Mouse (Mus musculus): Measurements from ENCODE around the gene Wipf3. TPM values are rescaled to one million over a fixed set of nuclear protein-coding genes. Genes with fewer than 3 reads are reported as not detected.

Gene Wipf3
- polyA plus RNA-seq, 1 experiment from 2014 or later, result 1.7 TPM

DNA sequence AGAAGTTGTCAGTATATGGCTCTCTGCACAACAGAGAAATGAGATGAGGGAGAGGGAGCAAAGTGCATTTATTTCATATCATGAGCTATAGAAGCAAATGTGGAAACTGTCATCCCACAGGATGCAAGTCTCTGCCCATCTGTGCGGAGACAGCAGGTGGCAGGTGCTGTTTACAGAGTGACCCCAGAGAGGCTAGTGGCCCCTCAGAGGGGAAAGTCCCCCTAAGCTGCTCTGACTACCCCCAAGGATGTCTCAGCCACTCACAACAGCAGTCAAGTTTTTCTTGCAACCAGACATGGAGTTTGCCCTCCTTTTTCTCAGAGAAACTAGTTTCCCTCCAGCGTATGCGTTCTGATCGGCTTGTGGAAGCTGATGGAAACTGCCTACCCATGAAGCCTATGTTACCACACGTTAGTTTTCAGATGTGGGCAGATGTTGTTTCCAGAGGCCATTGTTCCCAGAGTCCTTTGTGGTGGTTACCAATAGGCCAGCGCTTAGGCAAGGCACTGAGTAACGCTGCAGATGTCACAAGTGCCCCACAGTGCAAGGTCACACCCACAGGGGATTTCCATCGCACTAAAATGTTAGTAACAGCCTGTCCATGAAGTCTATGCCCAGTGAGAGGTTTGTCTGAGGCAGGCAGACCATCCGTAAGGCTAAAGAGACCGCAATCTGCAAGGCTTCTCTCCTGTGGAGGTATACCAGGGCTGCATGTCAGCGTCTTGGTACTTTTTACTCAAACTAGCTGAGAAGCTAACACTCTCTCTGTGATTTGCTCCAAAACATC is 65.4 kb downstream of the Wipf3 start:
- no peak for DNase-seq (ENCODE audit: low spot score)
- Histone ChIP-seq H3K27ac (replicated peaks; ENCODE audit: low read depth, low read length) (no peak overlapping the region), H3K4me3 (ENCODE audit: low read depth, low read length) (no peak overlapping the region), H3K4me1 (ENCODE audit: control insufficient read depth, insufficient read depth, low read length) (no peaks in the 10 kb centered on the region), H3K36me3 (ENCODE audit: control insufficient read depth, insufficient read depth, low read length) (no peaks in the 10 kb centered on the region), H3K9me3 (ENCODE audit: control insufficient read depth, low read length) (peaks cover 2% of the 10 kb centered on the region; the same call in 1 of the 2 replicates), H3K27me3 (replicated peaks; ENCODE audit: control insufficient read depth, insufficient read depth, low read length) (no peaks in the 10 kb centered on the region), H3K4me2 (ENCODE audit: low read depth, low read length) (no peak overlapping the region), H3K9ac (ENCODE audit: low read depth, low read length) (no peak overlapping the region)
- whole genome bisulfite sequencing, result 72% methylated on average over 11 of the region's 11 CpGs
- ATAC-seq (ENCODE audit: low read depth), result no peak

- H3K36me3 ChIP-seq (ENCODE audit: control insufficient read depth, insufficient read depth, low read length), result no peaks in the 10 kb centered on the region
- H3K27ac ChIP-seq (replicated peaks; ENCODE audit: low read depth, low read length), result no peak overlapping the region
- no peak overlapping the region for H3K4me3 ChIP-seq (ENCODE audit: low read depth, low read length)
- peak; percentile 41; the same call in 1 of the 2 replicates for ATAC-seq (ENCODE audit: low read depth)
- H3K27me3 ChIP-seq (replicated peaks; ENCODE audit: control insufficient read depth, insufficient read depth, low read length), result no peaks in the 10 kb centered on the region
- no peak overlapping the region for H3K9ac ChIP-seq (ENCODE audit: low read depth, low read length)
- no peak overlapping the region for H3K4me2 ChIP-seq (ENCODE audit: low read depth, low read length)
- H3K4me1 ChIP-seq (ENCODE audit: control insufficient read depth, insufficient read depth, low read length), result no peaks in the 10 kb centered on the region
- DNase-seq (ENCODE audit: low spot score), result no peak
- H3K9me3 ChIP-seq (ENCODE audit: control insufficient read depth, low read length), result peaks cover 3% of the 10 kb centered on the region; the same call in 1 of the 2 replicates
- 69% methylated on average over 7 of the region's 7 CpGs for WGBS
Observed at GRCm38 (mm10) chr6:54496214-54496613, 66.8 kb downstream of the Wipf3 start.

GRCm38 (mm10) chr6:54502661-54503115 is 73.3 kb downstream of the Wipf3 start:
- H3K27ac ChIP-seq (replicated peaks; ENCODE audit: low read depth, low read length), result no peak overlapping the region
- H3K36me3 ChIP-seq (ENCODE audit: control insufficient read depth, insufficient read depth, low read length), result no peaks in the 10 kb centered on the region
- peaks cover 2% of the 10 kb centered on the region; the same call in 1 of the 2 replicates for H3K4me1 ChIP-seq (ENCODE audit: control insufficient read depth, insufficient read depth, low read length)
- H3K9ac ChIP-seq (ENCODE audit: low read depth, low read length), result no peak overlapping the region
- peaks cover 3% of the 10 kb centered on the region; the same call in 1 of the 2 replicates for H3K9me3 ChIP-seq (ENCODE audit: control insufficient read depth, low read length)
- ATAC-seq (ENCODE audit: low read depth), result no peak
- 69% methylated on average over 6 of the region's 6 CpGs for WGBS
- H3K4me2 ChIP-seq (ENCODE audit: low read depth, low read length), result no peak overlapping the region
- no peak for DNase-seq (ENCODE audit: low spot score)
- no peak overlapping the region for H3K4me3 ChIP-seq (ENCODE audit: low read depth, low read length)
- H3K27me3 ChIP-seq (replicated peaks; ENCODE audit: control insufficient read depth, insufficient read depth, low read length), result no peaks in the 10 kb centered on the region

GRCm38 (mm10) chr6:54506318-54506717 is 76.9 kb downstream of the Wipf3 start:
- ATAC-seq (ENCODE audit: low read depth) (no peak), DNase-seq (ENCODE audit: low spot score) (no peak)
- WGBS, result 76% methylated on average over 11 of the region's 11 CpGs

GRCm38 (mm10) chr6:54507002-54507401 is 77.6 kb downstream of the Wipf3 start:
- H3K4me2 ChIP-seq (ENCODE audit: low read depth, low read length), result no peak overlapping the region
- no peak overlapping the region for H3K9ac ChIP-seq (ENCODE audit: low read depth, low read length)
- no peaks in the 10 kb centered on the region for H3K9me3 ChIP-seq (ENCODE audit: control insufficient read depth, low read length)
- H3K4me3 ChIP-seq (ENCODE audit: low read depth, low read length), result no peak overlapping the region
- 42% methylated on average over 8 of the region's 8 CpGs for WGBS
- H3K27me3 ChIP-seq (replicated peaks; ENCODE audit: control insufficient read depth, insufficient read depth, low read length), result no peaks in the 10 kb centered on the region
- peaks cover 12% of the 10 kb centered on the region; the same call in 1 of the 2 replicates for H3K4me1 ChIP-seq (ENCODE audit: control insufficient read depth, insufficient read depth, low read length)
- ATAC-seq (ENCODE audit: low read depth) (no peak), DNase-seq (ENCODE audit: low spot score) (peak; percentile 72)
- H3K27ac ChIP-seq (replicated peaks; ENCODE audit: low read depth, low read length), result no peak overlapping the region
- no peaks in the 10 kb centered on the region for H3K36me3 ChIP-seq (ENCODE audit: control insufficient read depth, insufficient read depth, low read length)

More at GRCm38 (mm10) chr6:54506318-54506717, 76.9 kb downstream of the Wipf3 start:
- no peak overlapping the region for H3K27ac ChIP-seq (replicated peaks; ENCODE audit: low read depth, low read length)
- H3K4me3 ChIP-seq (ENCODE audit: low read depth, low read length), result no peak overlapping the region
- peaks cover 12% of the 10 kb centered on the region; the same call in 1 of the 2 replicates for H3K4me1 ChIP-seq (ENCODE audit: control insufficient read depth, insufficient read depth, low read length)
- H3K36me3 ChIP-seq (ENCODE audit: control insufficient read depth, insufficient read depth, low read length), result no peaks in the 10 kb centered on the region
- H3K9ac ChIP-seq (ENCODE audit: low read depth, low read length), result no peak overlapping the region
- no peaks in the 10 kb centered on the region for H3K27me3 ChIP-seq (replicated peaks; ENCODE audit: control insufficient read depth, insufficient read depth, low read length)
- no peaks in the 10 kb centered on the region for H3K9me3 ChIP-seq (ENCODE audit: control insufficient read depth, low read length)
- no peak overlapping the region for H3K4me2 ChIP-seq (ENCODE audit: low read depth, low read length)

GRCm38 (mm10) chr6:54507808-54508207 is 78.4 kb downstream of the Wipf3 start:
- Histone ChIP-seq H3K36me3 (ENCODE audit: control insufficient read depth, insufficient read depth, low read length) (no peaks in the 10 kb centered on the region), H3K27me3 (replicated peaks; ENCODE audit: control insufficient read depth, insufficient read depth, low read length) (no peaks in the 10 kb centered on the region), H3K4me2 (ENCODE audit: low read depth, low read length) (no peak overlapping the region), H3K27ac (replicated peaks; ENCODE audit: low read depth, low read length) (peak overlapping the region; percentile 13; the same call in 1 of the 2 replicates), H3K4me3 (ENCODE audit: low read depth, low read length) (no peak overlapping the region), H3K9ac (ENCODE audit: low read depth, low read length) (no peak overlapping the region), H3K4me1 (ENCODE audit: control insufficient read depth, insufficient read depth, low read length) (peaks cover 12% of the 10 kb centered on the region; the same call in 1 of the 2 replicates), H3K9me3 (ENCODE audit: control insufficient read depth, low read length) (no peaks in the 10 kb centered on the region)
- WGBS, result 56% methylated on average over 5 of the region's 5 CpGs
- no peak for ATAC-seq (ENCODE audit: low read depth)
- peak; percentile 30 for DNase-seq (ENCODE audit: low spot score)

DNA sequence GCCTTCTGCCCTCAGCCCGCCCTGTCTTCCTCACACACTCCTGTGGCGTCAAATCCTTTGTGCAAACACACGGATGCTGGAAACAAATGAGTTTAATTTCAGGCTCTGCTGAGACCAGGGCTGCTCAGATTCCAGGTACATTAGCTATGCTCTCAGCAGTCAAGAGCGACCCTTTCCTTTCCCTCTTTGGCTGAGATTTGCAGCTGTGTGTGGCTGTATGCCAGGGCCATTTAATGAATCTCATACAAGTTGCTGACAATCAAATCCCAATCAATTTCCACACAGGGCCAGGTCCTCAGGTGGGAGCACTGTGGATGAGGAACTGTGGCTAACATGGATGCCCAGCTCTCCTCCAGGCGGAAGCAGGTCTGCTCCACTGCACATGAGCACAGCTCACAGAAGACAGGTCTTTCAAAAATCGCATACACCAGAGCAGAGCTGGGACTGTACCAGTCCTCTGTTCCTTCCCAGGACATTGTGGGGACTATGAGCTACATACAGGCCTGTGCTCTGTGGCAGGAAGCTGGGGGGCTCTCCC is 78.9 kb downstream of the Wipf3 start:
- Histone ChIP-seq H3K9me3 (ENCODE audit: control insufficient read depth, low read length) (no peaks in the 10 kb centered on the region), H3K36me3 (ENCODE audit: control insufficient read depth, insufficient read depth, low read length) (no peaks in the 10 kb centered on the region), H3K4me3 (ENCODE audit: low read depth, low read length) (no peak overlapping the region), H3K27ac (replicated peaks; ENCODE audit: low read depth, low read length) (peak overlapping the region; percentile 63), H3K9ac (ENCODE audit: low read depth, low read length) (no peak overlapping the region), H3K4me2 (ENCODE audit: low read depth, low read length) (no peak overlapping the region), H3K4me1 (ENCODE audit: control insufficient read depth, insufficient read depth, low read length) (peaks cover 12% of the 10 kb centered on the region; the same call in 1 of the 2 replicates), H3K27me3 (replicated peaks; ENCODE audit: control insufficient read depth, insufficient read depth, low read length) (no peaks in the 10 kb centered on the region)
- ATAC-seq (ENCODE audit: low read depth), result peak; percentile 71
- 30% methylated on average over 6 of the region's 6 CpGs for WGBS
- peak; percentile 61 for DNase-seq (ENCODE audit: low spot score)

DNA sequence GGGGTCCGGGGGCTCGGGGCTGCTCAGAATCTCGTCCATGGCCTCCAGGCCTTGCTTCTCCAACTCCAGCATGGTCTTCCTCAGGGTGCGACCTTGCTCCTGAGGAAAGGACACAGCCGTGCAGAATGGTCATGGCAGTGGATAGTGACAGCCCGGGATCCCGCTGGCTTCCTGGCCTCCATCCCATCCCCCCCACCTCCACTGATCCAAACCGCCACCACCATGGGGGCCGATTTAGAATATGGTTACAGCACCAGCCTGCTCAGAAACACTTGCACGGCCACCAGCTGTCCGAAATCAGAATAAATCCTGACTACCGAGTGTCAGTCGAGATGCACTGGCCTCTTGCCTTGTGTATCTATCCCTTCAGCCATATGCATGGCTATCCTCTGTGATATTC is 79.9 kb downstream of the Wipf3 start:
- WGBS, result 86% methylated on average over 12 of the region's 13 CpGs
- Histone ChIP-seq H3K4me1 (ENCODE audit: control insufficient read depth, insufficient read depth, low read length) (peaks cover 12% of the 10 kb centered on the region; the same call in 1 of the 2 replicates), H3K36me3 (ENCODE audit: control insufficient read depth, insufficient read depth, low read length) (no peaks in the 10 kb centered on the region), H3K27me3 (replicated peaks; ENCODE audit: control insufficient read depth, insufficient read depth, low read length) (no peaks in the 10 kb centered on the region), H3K27ac (replicated peaks; ENCODE audit: low read depth, low read length) (0 out of 2 replicates have a peak overlapping the region, but pooled peaks have one; percentile 7), H3K4me3 (ENCODE audit: low read depth, low read length) (no peak overlapping the region), H3K4me2 (ENCODE audit: low read depth, low read length) (no peak overlapping the region), H3K9ac (ENCODE audit: low read depth, low read length) (no peak overlapping the region), H3K9me3 (ENCODE audit: control insufficient read depth, low read length) (no peaks in the 10 kb centered on the region)
- no peak for ATAC-seq (ENCODE audit: low read depth)
- no peak for DNase-seq (ENCODE audit: low spot score)
